Mouse (Mus musculus): ENCODE data around the gene Snx18.
A peak's percentile ranks its signal among the peaks of the same experiment; 100 is the strongest.

Gene Snx18

DNA sequence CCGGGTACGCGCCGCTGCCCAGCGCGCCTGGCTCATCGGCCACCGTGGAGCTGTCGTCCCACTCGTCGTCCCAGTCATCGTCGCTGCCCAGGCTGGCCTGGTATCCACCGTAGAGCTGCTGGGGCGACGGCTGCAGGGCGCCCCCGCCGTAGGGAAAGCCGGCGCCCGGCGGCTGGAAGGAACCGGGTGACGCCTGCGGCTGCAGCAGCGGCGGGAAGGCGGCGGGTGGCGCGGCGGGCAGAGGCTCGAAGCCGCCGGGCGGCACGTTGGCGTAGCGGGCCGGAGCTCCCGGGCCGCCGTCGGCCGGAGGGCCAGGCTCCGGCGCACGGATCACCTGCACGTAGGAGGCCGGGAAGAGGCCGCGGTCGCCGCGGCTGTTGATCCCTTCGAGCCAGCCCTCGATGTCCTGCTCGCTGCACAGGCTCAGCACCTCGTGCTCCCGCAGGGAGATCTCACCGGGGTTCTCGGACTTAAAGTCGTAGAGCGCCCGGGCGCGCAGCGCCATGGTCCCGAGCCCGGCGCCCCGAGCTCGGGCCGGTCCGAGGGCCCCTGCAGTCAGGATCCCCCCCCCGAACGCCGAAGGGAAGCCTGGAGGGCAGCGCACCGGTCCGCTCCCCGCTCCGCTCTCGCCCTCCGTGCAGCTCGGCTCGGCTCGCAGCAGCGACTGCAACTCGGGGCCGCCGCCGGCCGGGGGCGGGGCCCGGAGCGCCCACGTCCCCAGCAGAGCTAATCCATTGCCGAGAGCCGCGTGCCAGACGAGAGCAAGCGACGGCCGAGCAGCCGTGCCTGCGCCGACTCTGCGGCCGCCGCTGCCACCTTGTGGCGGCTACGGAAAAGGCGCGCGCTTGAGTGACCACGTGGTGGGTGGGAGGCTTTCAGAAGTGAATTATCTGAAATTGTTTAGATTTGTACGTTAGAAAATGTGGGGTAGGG is at the start of gene Snx18:
Gene Snx18 (minus strand): TSS at position 674 of the 933 bp plus-strand sequence.
- peak; percentile 90 for DNase-seq (ENCODE audit: low spot score in 2 of 2)

DNA sequence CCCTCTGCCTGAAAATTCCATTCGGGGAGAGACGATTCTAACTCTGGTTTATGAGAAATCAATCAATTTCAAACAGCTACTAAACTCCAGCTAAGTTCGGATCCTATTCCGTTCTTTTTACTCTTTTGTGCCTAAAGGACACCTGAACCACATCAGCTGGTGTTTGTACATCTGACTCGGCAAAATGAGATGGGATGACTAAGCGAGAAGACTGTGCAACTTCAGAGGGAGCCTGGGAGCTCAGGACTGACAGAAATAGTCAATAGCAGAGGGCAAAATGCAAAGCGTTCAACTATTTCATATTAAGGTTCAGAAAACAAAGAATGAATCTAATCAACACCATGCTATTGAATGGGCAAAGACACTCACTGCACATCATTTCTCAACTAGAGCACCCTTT is 45.5 kb upstream of the Snx18 start:
- no peak for DNase-seq (ENCODE audit: low spot score in 2 of 2)

DNA sequence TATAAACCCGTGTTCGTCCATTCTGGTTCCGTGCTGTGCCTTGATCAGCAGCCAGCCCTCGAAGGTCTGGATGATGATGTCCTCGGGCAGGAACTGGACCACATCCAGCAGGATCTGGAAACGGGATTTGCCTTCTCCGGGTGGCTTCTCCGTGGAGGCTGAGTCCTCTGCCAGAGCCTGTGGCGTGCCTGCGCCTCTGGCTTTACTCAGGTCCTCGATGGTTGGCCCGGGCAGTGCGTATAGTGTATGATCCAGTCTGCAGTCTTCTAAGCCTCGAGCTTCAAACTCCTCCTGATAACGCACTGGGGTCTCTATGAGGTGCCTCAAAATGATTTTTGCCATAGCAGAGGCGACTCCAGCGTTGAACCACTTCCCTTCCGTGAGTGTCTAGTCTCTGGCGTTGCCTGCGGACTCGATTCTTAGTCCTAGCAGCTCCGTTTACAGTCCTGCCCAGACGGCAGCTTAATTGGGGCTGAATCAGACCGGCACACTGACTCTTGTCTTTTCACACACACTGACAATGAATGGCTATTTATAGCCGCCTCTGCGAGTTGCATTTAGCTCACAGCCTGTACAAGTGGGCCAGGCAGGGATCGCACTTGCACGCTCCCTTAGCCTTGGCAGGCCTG is 44.9 kb upstream of the Snx18 start, which contains the start of gene Hspb3:
Gene Hspb3 (minus strand): TSS at position 526 of the 629 bp plus-strand sequence.
- peak; percentile 51 to 60 for DNase-seq (ENCODE audit: low spot score in 2 of 2)

DNA sequence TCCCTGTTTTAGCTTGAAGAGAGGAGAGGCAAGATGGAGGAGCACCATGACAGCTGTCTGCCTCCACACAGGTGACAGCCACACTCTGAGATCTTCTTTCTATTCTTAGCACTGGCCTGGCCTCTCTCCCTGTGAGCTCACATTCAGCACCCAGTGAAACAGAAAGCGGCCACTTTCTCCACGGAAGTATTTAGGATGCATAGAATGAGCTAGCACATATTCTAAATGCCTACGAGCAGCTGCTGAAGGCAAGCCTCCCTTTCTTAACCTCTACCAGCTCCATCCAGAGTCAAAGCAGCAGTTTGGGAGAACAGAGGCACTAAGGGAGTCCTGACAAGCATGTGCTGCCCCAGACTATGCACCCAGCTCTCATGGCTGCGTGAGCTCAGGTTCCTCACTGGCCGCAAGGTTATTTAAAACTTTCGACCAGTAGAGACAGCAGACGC is 43.5 kb upstream of the Snx18 start:
- DNase-seq (ENCODE audit: low spot score in 2 of 2): peak in 1 of 2 experiments; percentile 40

DNA sequence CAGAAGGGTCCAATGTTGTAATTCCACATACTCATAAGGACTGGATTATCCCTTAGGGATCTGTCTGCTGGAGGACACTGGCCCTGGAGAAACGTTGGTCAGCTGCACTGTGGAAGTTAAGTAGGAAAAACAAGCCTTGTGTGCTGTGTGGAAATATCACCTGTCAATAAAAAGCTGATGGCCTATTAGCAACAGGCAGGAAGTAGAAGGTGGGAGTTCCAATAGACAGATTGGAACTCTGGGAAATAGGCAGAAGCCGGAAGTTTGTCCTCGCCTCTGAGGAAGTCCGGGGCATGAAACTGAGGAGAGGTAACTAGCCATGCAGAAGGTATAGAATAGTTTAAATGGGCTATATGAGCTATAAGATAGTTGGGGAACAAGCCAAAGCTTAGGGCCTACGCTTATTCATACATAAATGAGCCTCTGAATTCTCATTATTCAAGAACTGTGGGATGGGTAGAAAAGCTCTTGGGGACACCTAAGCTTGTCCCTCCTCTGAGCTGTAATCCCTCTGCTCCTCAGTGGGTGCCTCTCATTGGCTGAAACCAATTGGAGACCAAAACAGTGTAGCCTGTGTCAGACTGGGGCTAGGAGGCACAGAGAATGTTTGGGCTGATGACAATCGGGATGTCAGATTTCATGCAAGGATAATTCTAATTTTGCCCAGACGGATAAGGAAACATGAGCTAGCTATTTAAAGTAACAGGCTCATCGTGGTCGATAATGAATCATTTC is 42.4 kb upstream of the Snx18 start:
- peak; percentile 26 to 31 for DNase-seq (ENCODE audit: low spot score in 2 of 2)

DNA sequence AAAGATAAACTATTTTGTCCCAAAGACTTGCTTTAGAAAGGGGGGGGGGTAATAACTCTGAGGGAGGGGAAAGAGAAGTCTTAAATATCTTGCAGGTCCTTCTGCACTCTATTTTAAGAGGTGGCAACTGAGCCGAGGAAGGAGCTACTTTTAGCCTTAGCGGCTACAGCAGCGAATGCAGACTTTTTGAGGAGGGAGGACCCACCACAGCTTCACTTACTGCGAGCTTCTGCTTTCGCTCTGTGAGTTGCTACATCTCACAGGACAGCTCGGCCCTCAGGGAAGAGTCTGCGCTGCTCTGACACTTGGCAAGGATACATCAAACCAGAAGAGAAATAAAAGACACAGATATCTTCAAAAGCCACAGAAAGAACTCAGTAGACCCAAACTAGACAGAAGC is 38.8 kb upstream of the Snx18 start:
- DNase-seq (ENCODE audit: low spot score in 2 of 2): no peak

DNA sequence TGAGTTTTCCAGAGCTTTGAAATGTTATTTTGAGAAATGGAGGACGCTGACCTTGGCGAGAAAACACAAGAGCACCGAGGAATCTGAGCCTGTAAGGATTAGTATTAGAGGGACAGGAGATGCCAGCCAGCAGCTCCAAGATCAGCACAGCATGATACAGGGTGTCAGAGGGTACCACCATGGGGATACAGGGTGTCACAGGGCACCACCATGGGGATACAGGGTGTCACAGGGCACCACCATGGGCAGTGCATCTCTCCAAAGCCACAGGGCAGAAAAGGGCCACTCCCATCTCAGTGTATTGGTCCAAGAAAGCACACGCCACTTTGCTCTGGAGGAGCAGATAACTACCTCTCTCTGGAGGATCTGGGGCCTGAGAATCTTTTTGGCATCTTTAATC is 38.3 kb upstream of the Snx18 start:
- DNase-seq (ENCODE audit: low spot score in 2 of 2): no peak

DNA sequence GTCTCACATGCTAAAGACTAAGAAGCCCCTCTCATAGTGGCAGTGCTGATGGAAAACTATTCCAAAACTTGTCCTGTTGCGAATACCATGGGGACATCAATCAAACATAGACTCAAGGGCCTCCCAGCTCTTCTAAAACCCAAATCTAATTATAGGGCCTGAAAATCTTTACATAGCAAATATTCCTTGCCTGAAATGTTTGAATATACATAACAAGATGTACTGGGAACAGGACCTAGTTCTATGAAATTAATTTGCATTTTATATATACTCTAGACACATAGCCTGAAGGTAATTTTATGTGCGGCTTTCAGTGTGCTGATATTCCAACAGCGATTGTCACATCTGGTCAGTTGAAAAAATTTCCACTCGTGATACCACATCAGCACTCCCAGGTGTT is 37.1 kb upstream of the Snx18 start:
- DNase-seq (ENCODE audit: low spot score in 2 of 2): no peak

DNA sequence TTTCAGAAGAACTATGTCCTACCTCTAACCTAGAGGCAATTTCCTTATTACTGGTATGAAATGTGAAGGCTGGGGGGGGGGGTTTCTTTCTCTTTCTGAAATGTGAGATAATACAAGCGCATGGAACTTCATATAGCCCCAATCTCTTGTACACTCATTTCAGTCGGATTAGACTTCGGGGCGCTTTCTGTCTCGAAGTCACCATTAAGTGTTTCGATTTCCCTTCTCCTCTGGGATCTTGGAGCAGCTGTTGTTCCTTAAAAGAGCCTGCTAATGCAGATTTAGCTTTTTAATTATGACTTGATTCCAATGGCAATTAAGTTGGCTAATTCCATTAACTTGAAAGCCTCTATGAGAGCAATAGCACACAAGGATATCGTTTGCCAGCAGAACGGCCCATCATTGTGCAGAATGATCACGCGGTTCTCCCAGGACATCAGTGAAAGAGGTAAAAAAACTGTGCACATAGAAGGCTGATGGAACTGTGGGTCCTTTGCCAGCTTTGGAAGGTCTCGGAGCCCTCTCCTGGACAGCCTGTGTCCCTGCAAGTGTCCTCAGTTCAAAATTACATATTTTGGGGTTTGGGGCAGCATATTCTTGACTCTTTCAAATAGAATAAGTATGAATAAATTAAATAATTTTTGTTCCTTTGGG is 22.7 kb upstream of the Snx18 start:
- DNase-seq (ENCODE audit: low spot score in 2 of 2): no peak

DNA sequence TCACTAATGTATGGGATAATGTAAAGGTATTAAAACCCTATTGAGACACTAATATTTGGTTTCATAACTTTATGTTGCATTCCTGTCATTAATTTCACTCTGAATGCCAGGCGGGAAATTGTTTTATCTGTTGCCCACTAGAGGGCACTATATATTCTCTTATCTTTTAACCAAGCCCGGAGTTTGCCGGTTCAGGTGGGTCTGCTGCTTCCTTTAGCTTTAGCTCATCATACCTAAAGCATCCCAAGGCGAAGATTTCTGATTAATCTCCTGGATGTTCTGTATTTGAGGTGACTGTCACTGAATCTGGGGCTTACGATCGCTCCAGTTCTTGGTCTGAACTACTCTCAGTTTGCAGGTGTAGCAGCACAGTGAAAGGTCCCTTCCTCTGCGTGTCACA is 20.6 kb upstream of the Snx18 start:
- peak in 1 of 2 experiments; percentile 36 for DNase-seq (ENCODE audit: low spot score in 2 of 2)

DNA sequence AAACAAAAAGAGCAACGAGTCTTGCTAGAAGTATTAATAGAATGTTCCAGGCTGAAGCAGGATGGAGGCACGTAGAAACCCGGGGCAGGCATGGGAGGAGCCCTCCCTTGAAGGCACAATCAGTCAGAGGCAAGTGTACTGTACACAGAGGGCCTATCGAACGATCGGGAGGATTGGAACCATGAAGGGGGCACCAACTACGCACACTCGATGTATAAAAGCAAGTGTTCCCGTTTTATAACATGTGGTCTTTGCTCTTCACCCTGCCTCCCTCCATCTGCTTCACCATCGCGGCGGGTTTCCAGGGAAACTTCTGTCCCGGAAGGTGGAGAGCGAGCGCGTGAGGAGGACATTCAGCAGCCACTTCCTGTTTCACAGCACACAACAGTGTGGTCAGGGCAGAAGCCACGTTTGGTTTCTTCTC is 17.4 kb upstream of the Snx18 start:
- DNase-seq (ENCODE audit: low spot score in 2 of 2): no peak

DNA sequence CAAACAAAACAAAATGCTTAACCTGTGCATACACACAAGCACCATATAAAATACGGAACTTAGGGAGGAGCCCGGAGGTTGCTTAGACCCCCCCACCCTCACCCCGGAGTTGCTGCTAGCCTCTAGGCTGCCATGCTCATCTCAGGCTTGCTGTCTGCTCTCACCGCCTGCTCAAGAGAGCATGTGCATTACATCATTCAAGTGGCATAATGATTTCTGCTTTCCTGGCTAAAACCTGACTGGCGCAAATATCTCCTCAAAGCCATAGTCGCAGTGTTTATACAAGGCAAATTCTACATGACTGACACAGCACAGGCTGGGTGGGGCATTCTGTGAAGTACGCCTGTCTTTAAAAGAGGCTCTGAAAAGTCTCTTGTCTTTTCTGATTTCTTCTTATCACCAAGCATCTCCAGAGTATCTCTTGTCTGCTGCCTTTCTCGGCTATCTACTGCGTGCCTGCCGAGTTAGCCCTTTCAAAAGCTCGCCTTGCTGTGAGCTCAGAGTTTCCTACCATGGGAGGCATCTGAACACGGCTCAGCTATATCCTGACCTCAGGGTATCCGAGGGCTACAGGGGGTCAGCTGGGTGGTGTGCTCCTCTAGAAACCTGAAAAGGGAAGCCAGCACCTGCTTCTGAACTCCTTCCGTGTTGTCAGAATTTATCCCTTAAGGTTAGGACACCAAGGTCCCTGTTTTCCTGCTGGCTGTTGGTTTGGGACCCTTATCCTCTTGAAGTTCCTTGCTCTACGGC is 16.5 kb upstream of the Snx18 start:
- DNase-seq (ENCODE audit: low spot score in 2 of 2): no peak

DNA sequence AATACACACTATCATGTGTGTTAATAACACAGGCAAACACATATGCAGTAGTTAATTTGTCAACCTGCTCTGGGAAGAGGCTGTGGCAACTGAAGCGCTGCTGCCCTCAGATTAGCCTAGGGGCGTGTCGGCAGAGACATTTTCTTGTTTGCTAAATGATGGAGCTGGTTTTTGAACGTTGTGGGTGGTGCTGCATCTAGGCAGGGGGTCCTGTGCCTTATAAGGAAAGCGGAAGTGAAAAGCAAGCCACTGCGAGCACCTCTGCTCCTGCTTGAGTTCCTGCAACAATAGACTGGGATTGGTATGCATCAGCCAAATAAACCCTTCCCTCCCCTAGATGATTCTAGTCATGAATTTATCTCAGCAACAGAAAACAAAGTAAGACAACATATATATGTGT is 14.1 kb upstream of the Snx18 start:
- no peak for DNase-seq (ENCODE audit: low spot score in 2 of 2)

DNA sequence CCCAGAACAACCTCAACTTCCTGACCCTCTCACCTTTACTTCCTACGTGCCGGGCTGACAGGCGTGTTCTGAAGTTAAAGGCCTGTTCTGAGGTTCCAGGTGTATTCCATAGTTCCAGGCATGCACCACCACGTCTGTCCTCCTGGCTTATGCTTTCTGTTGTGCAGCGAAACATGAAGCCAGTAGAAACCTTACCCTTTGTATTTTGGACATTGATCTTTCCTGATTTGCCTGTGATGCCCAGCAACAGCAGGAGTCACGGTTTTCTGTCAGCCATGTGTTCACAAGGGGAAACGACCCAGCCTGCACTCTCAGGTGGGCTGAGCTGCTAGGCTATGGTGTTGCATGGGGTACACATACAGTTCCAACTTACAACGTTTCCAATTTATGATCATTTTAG is 9.2 kb upstream of the Snx18 start:
- no peak for DNase-seq (ENCODE audit: low spot score in 2 of 2)

DNA sequence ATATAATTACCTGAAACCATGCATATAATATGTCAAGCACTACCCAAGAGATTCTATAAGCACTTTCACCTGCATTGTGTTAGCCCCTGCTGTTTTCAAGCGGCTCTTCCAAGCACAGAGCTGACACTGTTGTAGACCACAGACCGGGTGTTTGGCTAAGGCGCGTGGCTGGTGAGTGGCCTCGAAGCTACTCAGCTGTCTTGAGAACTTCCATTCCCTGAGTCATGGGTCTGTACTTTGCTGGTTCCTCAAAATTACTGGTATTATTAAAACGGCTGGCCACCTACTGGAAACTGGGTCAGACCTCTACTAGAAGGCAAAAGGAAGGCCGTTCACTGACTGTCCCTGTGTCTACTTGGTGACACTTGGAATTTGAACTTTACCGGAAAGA is 4.5 kb upstream of the Snx18 start:
- DNase-seq (ENCODE audit: low spot score in 2 of 2): no peak

DNA sequence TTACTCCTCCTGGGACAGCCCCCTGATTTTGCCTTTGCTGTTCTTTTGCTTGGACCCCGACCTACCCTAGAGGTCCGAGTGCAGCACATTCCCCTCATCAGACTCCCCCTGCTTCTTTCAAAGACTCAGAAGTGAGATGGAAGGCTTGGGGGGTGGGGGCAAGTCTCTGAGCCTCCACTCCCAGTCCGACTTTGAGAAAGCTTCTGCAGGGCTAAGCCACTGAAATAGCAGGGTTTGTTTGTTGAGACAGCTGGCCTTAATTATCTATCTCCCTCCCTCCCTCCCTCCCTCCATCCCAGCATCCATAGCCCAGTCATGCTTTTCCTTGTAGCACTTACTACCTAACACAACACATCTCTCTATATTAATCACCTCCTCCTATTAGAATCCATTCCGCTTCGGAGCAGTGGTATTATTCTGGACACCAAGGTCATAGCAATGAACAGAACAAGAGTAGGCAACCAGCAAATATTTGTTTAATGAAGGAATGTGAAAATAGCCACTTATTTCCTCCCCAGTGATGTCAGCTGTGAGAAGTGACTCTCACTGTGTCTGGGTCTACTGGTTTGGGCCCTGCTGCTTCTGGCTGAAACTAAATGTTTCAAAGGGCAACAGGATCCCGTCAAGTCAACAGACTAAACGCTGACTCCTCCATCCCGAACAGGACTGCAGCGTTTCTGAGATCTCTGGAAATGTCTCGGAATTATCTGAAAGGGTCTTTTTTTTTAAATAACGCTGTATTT is 3.9 kb upstream of the Snx18 start:
- no peak for DNase-seq (ENCODE audit: low spot score in 2 of 2)

DNA sequence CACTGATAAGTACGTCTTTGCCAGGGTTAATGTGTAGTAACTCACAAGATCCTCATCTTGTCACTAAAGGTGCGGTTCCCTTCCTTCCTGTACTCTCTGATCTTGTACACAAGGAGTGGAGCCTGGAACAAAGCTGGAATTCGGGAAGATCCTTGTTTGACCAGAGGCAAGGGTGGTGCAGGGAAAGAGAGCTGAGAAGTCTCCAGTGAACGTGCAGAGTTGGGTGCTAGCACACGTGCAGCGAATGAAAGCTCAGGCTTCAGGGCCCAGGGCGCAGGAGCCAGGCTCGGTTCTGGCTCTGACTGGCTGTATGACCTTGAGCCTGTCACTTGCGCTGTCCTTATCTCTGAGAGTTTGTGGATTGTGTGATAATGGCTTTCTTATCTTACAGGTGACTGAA is 639 bp upstream of the Snx18 start:
- DNase-seq (ENCODE audit: low spot score in 2 of 2): no peak

DNA sequence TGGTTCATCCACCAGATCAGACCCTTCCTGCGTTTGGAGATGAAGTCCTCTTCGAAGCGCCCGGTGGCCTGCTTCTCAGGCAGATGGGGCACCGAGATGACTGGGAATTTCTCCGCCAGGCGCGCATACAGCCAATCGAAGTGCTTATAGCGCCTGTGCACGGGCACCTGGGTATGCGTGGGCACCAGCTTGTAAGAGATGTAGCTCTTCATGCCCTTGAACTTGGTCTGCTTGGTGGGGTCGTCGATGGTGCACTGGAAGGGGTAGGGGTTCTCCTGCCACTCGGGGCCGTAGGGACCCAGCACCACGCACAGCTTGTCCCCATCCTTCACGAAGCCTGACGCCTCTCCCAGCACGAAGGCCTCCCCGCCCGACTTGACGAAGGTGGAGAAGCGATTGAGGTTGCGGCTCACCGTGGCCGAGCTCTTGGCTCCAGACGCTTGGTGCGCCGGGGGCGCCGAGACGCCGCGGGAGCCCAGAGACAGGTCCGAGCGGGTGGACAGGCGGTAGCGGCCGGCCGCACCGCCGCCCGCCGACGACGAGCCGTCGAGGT is 950 bp downstream of the Snx18 start:
- no peak for DNase-seq (ENCODE audit: low spot score in 2 of 2)

DNA sequence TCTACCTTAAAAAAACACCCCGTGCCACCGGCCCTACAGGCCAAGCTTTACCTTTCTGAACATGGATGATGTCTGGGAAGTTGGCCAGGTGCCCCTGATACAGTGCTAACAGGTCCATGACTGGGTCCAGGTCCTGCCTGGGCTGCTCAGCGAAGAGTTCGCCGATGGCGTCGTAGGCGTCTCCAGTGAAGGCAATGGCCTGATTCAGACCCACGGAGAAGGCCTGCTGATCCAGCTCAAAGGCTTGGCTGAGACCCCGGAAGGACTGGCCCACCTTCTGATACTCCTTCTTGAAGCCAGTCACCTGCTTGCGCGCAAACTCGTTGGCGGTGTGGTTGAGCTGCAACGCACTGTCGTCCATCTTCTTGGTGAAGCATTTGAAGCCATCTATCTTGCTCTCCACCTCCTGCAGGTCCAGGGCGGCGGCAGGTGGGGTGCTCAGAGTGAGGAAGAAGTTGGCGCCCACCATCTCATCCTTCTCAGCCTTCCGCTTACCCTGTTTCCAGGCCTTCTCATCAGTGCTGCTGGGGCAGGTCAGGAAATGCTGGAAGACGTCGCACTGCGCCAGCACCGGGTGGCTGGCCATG is 1.5 kb downstream of the Snx18 start:
- DNase-seq (ENCODE audit: low spot score in 2 of 2): no peak

All from right cerebral cortex, adult 2 months (tissue).